Mouse (Mus musculus) heart, embryonic 14.5 days (tissue): ENCODE data around the gene Lmo3. TPM values are rescaled to one million over a fixed set of nuclear protein-coding genes. Genes with fewer than 3 reads are reported as not detected.

Source experiments
- ATAC-seq: fragments of 200-750 bp; cut with Nextera tagmentation; 2 replicates; pipeline ENCODE4 v1.8.0; 2017; ENCODE audit warnings: low read depth, moderate TSS enrichment; ENCODE audit not compliant: insufficient number of reproducible peaks, insufficient read depth, low FRiP score
- H3K27ac ChIP-seq, 2 experiments: fragments of 200-500 bp in 1 of 2; fragments of 300-500 bp in 1 of 2; sonication (generic) in 1 of 2; replicated peaks in 1 of 2; 2 replicates each; pipeline ENCODE4 v1.5.1; 2012 to 2014; ENCODE audit warnings: low read depth in 2 of 2, low read length in 2 of 2, control low read depth in 1 of 2, mild to moderate bottlenecking in 1 of 2, mixed read lengths in 1 of 2; ENCODE audit not compliant: control insufficient read depth in 1 of 2, insufficient read depth in 1 of 2
- H3K27me3 ChIP-seq: fragments of 300-500 bp; sonication (generic); 2 replicates; pipeline ENCODE4 v1.6.1; 2014; ENCODE audit warnings: mild to moderate bottlenecking, low read length, control low read depth; ENCODE audit not compliant: control insufficient read depth, insufficient read depth
- H3K36me3 ChIP-seq: fragments of 300-500 bp; sonication (generic); 2 replicates; pipeline ENCODE4 v1.6.1; 2014; ENCODE audit warnings: mild to moderate bottlenecking, control low read depth, low read length, mixed read lengths; ENCODE audit not compliant: control insufficient read depth, insufficient read depth
- H3K4me1 ChIP-seq, 2 experiments: fragments of 200-500 bp in 1 of 2; fragments of 300-500 bp in 1 of 2; sonication (generic) in 1 of 2; 2 replicates each; pipeline ENCODE4 v1.6.1; 2012 to 2014; ENCODE audit warnings: low read length in 2 of 2, control low read depth in 1 of 2, mixed read lengths in 1 of 2; ENCODE audit not compliant: control insufficient read depth in 2 of 2, insufficient read depth in 2 of 2
- H3K4me2 ChIP-seq: fragments of 300-500 bp; sonication (generic); 2 replicates; pipeline ENCODE4 v1.6.1; 2014; ENCODE audit warnings: mild to moderate bottlenecking, low read length
- H3K4me3 ChIP-seq, 2 experiments: fragments of 200-500 bp in 1 of 2; fragments of 300-500 bp in 1 of 2; sonication (generic) in 1 of 2; 2 replicates each; pipeline ENCODE4 v1.5.1; 2012 to 2014; ENCODE audit warnings: low read length in 2 of 2, mild to moderate bottlenecking in 2 of 2, control low read depth in 1 of 2, low read depth in 1 of 2, moderate library complexity in 1 of 2; ENCODE audit not compliant: control insufficient read depth in 1 of 2, insufficient read depth in 1 of 2
- H3K9ac ChIP-seq: fragments of 300-500 bp; sonication (generic); 2 replicates; pipeline ENCODE4 v1.6.1; 2014; ENCODE audit warnings: mild to moderate bottlenecking, low read length
- H3K9me3 ChIP-seq: fragments of 300-500 bp; sonication (generic); 2 replicates; pipeline ENCODE4 v1.6.1; 2016; ENCODE audit warnings: low read length, control low read depth; ENCODE audit not compliant: control insufficient read depth
- WGBS: fragments of 180-500 bp; shearing (Covaris S2); extraction: QIAGEN DNeasy Blood & Tissue Kit; methylation state at CpG from one replicate; pipeline ENCODE4 v1.1.7; 2014; 5-methylcytosine and 5-hydroxymethylcytosine counted together
- polyA plus RNA-seq: library from polyadenylated mRNA; unstranded; fragments of >200 nt; fragmentation: Nextera tagmentation; extraction: Ambion mirVana; gene quantifications from 2 replicates; pipeline ENCODE4 v1.2.1, GENCODE M21; 2014

Gene Lmo3
- polyA plus RNA-seq: 0.92 and 1.9 TPM in 2 replicates

DNA sequence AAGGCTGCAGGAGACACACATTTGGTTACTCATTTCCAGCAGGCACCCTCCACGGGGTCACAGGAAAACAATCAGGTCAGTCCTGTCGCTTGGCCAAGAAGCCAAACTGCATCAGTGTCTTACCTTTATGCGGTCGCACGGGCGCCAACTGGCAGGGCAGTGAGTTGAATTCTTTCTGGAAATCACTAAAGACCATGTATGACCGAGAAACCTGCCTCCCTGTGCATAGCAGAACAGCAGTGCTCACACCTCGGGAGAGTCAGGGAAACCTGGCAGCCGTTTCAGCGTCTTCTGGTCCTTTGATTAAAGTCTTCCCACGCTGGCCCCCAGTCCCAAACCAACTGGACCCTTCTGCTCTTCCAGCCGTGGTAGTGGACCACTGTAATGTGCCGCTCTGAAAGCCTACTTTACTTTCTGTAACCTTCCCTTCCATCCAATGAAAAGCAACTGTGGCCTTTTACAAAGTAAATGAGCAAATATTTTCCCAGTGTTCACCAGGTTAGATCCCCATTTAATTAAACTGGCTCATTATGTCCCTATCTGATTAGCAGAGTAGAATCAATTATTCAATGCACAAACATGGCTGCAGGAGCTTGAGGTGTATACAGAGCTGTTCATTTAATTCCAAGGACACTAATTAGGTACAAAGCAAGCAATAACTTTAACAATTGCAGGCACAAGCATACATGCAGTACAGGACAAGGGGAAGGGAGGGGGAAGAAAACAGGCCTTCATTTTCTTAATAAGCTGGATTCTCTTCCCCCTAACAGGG, at the start of gene Lmo3:
Gene Lmo3, minus strand, starts transcription at position 235 of the 772 bp plus-strand sequence.
- Histone ChIP-seq H3K36me3 (no peaks in the 10 kb centered on the region), H3K27ac (no peak within 1 kb of the TSS), H3K4me2 (no peak within 1 kb of the TSS), H3K27me3 (no peaks in the 10 kb centered on the region), H3K4me3 (no peak within 1 kb of the TSS), H3K9me3 (no peaks in the 10 kb centered on the region), H3K9ac (no peak within 1 kb of the TSS), H3K4me1 (no peaks in the 10 kb centered on the region)
- no peak for ATAC-seq
- WGBS: 76% methylated on average over 13 of the region's 13 CpGs

DNA sequence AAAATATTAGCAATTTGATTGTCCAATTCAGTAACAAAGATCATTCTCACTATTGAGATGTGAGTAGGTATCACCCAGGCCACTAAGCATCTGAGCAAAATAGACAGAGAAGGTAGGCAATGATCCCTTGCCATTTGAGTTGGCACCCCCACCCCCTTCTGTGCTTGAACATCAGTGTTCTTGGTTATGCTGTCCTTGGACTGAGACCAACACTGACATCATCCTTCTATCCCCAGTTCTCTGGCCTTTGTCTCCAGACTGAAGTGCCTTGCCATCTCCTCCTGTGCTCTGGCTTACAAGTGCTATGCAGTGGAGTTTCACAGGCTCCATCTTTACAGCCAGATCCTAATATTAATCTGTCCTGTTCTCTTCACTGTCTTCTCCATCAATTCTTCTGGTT, 39.0 kb upstream of the Lmo3 start:
- Histone ChIP-seq H3K27ac (no peak overlapping the region), H3K27me3 (no peaks in the 10 kb centered on the region), H3K4me1 (no peaks in the 10 kb centered on the region), H3K9me3 (no peaks in the 10 kb centered on the region), H3K9ac (no peak overlapping the region), H3K4me3 (no peak overlapping the region), H3K36me3 (no peaks in the 10 kb centered on the region), H3K4me2 (no peak overlapping the region)
- no peak for ATAC-seq

DNA sequence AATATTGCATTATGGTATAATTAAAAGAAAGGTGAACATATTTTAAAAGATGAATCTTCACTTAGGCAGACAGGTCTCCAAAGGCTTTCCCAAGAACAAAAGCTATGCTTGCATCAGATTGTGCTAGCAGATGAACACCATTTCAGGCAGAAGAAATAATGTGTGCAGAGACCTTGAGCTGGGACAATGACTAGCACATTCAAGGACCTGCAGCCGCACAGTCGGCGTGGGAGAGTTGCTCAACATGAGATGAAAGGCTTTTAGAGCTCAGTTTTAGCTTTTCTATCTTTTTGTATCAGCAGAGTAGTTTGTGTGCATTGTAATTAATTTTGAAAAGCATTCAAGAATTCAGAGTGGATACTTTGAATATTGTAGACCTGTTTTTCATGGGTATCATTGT, 36.6 kb upstream of the Lmo3 start:
- no peak overlapping the region for H3K9ac ChIP-seq
- H3K9me3 ChIP-seq: no peaks in the 10 kb centered on the region
- no peaks in the 10 kb centered on the region for H3K27me3 ChIP-seq
- H3K4me2 ChIP-seq: no peak overlapping the region
- WGBS: 82% methylated on average over 3 of the region's 3 CpGs
- ATAC-seq: no peak
- no peaks in the 10 kb centered on the region for H3K4me1 ChIP-seq
- H3K27ac ChIP-seq: no peak overlapping the region
- no peak overlapping the region for H3K4me3 ChIP-seq
- H3K36me3 ChIP-seq: no peaks in the 10 kb centered on the region

DNA sequence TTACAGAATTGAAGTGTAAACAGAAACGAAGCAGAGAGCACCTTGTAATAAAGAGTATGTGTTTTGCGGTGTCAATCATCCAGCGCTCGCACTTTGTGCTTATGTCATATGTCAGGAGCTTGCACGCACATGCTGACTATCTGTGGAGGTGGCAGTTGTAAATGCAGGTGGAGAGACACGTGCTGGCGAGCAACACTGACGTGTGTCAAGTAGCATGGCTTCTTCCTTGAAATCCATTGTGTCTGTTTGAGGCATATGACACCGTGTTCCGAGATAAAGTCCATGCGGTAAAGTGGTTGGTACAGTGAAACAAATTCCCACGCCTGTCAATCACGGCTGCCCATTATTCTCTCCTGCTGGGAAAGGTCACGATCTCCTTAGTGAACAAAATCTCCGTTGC, 15.2 kb upstream of the Lmo3 start:
- H3K4me3 ChIP-seq: no peak overlapping the region
- H3K27me3 ChIP-seq: no peaks in the 10 kb centered on the region
- H3K27ac ChIP-seq: no peak overlapping the region
- H3K9me3 ChIP-seq: no peaks in the 10 kb centered on the region
- H3K9ac ChIP-seq: no peak overlapping the region
- H3K4me1 ChIP-seq: no peaks in the 10 kb centered on the region
- no peak overlapping the region for H3K4me2 ChIP-seq
- H3K36me3 ChIP-seq: no peaks in the 10 kb centered on the region
- WGBS: 72% methylated on average over 15 of the region's 15 CpGs
- ATAC-seq: no peak

DNA sequence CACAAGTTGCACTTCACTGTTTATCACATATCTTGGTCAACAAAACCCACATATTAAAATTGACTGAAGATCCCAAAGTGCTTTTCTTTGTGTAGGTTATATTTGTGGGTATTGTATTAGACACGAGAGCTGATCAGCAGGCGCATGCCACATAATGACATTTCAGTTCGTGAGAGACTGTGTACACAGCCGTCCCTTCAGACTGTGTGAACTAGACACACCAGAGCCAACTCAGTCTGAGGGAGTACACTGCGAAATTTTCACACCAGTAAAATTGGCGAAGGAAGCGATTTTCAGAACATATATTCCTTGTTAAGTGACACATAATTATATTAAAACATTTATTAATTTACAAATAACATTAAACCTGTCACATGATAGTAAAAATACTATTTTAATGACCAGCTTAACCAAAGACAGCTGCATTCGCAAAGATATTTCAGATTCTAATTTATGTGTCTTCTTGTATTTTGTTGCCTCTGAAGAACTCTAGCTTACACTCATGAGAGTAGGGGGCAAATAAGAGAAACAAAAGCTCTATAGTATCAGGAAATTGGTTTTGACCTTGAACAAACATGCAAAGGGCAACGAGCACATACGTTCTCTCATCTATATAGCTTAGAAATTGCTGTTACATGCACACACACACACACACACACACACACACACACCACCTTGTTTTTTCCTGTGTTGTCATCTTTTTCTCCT, 14.4 kb upstream of the Lmo3 start:
- no peaks in the 10 kb centered on the region for H3K27me3 ChIP-seq
- no peak overlapping the region for H3K4me2 ChIP-seq
- no peak overlapping the region for H3K27ac ChIP-seq
- no peaks in the 10 kb centered on the region for H3K36me3 ChIP-seq
- H3K9ac ChIP-seq: no peak overlapping the region
- H3K4me1 ChIP-seq: no peaks in the 10 kb centered on the region
- H3K9me3 ChIP-seq: no peaks in the 10 kb centered on the region
- H3K4me3 ChIP-seq: no peak overlapping the region
- no peak for ATAC-seq
- 75% methylated on average over 10 of the region's 10 CpGs for WGBS

DNA sequence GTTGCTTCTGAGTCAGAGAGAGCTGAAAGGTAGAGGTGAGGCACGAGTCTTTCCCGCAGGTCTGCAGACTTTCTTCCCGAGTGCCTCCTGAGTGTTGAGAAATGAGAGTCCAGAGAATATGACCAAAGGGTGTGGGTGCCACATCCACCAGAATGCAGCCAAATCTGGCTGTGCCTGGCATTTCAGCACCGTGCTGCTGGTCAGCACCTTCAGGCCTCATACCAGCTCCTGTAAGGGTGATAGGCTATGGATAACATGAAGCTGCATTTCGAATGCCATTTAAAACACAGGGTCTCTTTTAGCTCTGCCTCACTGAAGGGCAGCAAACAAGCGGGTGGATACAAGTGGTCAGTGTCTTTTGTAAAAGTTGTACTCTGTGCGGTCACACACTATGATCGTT, 1.5 kb upstream of the Lmo3 start:
- H3K27me3 ChIP-seq: no peaks in the 10 kb centered on the region
- no peak overlapping the region for H3K4me3 ChIP-seq
- H3K27ac ChIP-seq: no peak overlapping the region
- H3K36me3 ChIP-seq: no peaks in the 10 kb centered on the region
- no peak for ATAC-seq
- no peak overlapping the region for H3K9ac ChIP-seq
- H3K4me1 ChIP-seq: no peaks in the 10 kb centered on the region
- H3K4me2 ChIP-seq: no peak overlapping the region
- H3K9me3 ChIP-seq: no peaks in the 10 kb centered on the region
- 63% methylated on average over 8 of the region's 8 CpGs for WGBS

DNA sequence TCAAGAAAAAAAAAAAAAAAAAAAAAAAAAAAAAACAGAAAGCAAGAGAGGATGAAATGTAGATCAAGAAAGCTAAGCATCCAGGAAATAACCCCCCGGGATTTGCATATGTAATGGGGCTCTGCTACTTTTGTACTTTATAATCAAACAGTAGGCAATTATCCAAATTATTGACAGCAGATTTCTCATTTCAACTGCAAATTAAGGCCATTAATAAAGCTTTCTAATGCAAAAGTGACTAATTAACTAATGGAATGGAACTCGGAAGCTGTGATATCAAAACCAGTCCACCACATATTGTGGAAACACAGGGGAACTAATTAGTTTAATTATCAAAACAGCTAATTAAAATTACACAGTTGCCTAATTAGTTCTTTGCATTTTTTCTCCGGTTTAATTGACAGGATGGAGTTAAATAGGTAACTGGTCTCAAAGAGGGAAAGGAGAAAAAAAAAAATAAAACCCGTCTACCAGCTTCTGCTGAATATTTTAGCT, 785 bp upstream of the Lmo3 start:
- Histone ChIP-seq H3K9me3 (no peaks in the 10 kb centered on the region), H3K36me3 (no peaks in the 10 kb centered on the region), H3K27ac (no peak overlapping the region), H3K4me2 (no peak overlapping the region), H3K27me3 (no peaks in the 10 kb centered on the region), H3K4me3 (no peak overlapping the region), H3K9ac (no peak overlapping the region), H3K4me1 (no peaks in the 10 kb centered on the region)
- WGBS: 70% methylated on average over 4 of the region's 4 CpGs
- ATAC-seq: no peak
